In the genomic region with DNA sequence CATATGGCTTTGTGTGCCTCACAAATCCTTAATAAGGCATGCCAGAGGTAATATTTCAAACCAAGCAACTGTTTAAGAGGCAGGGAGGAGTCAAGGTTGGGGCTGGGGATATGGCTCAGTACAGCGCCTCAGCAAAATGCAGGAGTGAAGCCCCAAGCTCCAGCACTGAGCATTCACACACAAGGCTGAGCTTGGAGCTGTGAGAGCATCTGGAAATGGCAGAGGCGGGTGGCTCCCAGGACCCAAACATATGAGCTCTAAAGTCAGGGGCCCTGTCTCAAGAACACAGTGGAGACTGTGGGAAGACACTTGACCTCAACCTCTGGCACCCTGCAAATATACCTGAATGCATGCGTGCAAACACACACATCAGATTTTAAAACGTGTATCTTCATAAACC, we compare ENCODE assay signal across 18 mouse cellular contexts. TPM values are rescaled to one million over a fixed set of nuclear protein-coding genes. Genes with fewer than 3 reads are reported as not detected.
"Had no signal": no experiment of that assay in that cellular context is flagged by ENCODE, and none has a peak within 500 bp of the region (broad histone marks: within the 10 kb centered on the region; RNA-seq: fewer than 3 reads in every experiment).

No protein-coding gene starts in this region.

- H3K4me3 ChIP-seq: midbrain, embryonic 10.5 days; midbrain, embryonic 12.5 days; myocyte; neural tube, embryonic 13.5 days; neural tube, embryonic 15.5 days had no signal

- H3K27ac ChIP-seq: midbrain, embryonic 10.5 days; midbrain, embryonic 12.5 days; neural tube, embryonic 13.5 days; neural tube, embryonic 15.5 days had no signal

- H3K9me3 ChIP-seq: midbrain, embryonic 10.5 days; midbrain, embryonic 12.5 days; neural tube, embryonic 13.5 days; neural tube, embryonic 15.5 days had no signal

- H3K4me2 ChIP-seq: lung, embryonic 14.5 days; midbrain, embryonic 12.5 days; neural tube, embryonic 13.5 days; neural tube, embryonic 15.5 days had no signal

- H3K27me3 ChIP-seq: midbrain, embryonic 12.5 days; neural tube, embryonic 13.5 days; neural tube, embryonic 15.5 days had no signal

- ATAC-seq: midbrain, embryonic 16.5 days had no signal

- H3K4me1 ChIP-seq: midbrain, embryonic 12.5 days; neural tube, embryonic 13.5 days had no signal

- DNase-seq: lung, embryonic 14.5 days; lung, postnatal 10 days; lung, postnatal 4 days; midbrain, embryonic 14.5 days; right cerebral cortex, adult 18-20 months; right cerebral cortex, postnatal 25 days; right cerebral cortex, postnatal 4 days; spleen, adult 18-20 months; thymus, adult 18-20 months; thymus, postnatal 14 days; thymus, postnatal 36 days had no signal

- H3K36me3 ChIP-seq: midbrain, embryonic 10.5 days; midbrain, embryonic 12.5 days; neural tube, embryonic 13.5 days; neural tube, embryonic 15.5 days had no signal

- H3K9ac ChIP-seq: lung, embryonic 14.5 days; midbrain, embryonic 12.5 days; neural tube, embryonic 13.5 days; neural tube, embryonic 15.5 days had no signal

RNA-seq across cellular contexts. Expression of gene Rec114, which starts 55.7 kb away (rescaled TPM):
- polyA plus RNA-seq: small intestine, adult 2 months had no signal
